Mouse (Mus musculus) limb, embryonic 13.5 days (tissue): Measurements from ENCODE around the gene Myl12a. TPM values are rescaled to one million over a fixed set of nuclear protein-coding genes. Genes with fewer than 3 reads are reported as not detected.

Source experiments
- ATAC-seq: fragments of 200-750 bp; cut with Nextera tagmentation; 2 replicates; pipeline ENCODE4 v1.8.0; 2017; ENCODE audit warnings: low read depth, moderate number of reproducible peaks, moderate TSS enrichment; ENCODE audit not compliant: low FRiP score
- H3K27ac ChIP-seq: fragments of 300-500 bp; sonication (generic); 2 replicates; pipeline ENCODE4 v1.5.1; 2015; ENCODE audit warnings: inconsistent platforms, mild to moderate bottlenecking, moderate library complexity
- H3K27me3 ChIP-seq: fragments of 300-500 bp; sonication (generic); 2 replicates; pipeline ENCODE4 v1.6.1; 2015; ENCODE audit warnings: mild to moderate bottlenecking, inconsistent platforms
- H3K36me3 ChIP-seq: fragments of 300-500 bp; sonication (generic); 2 replicates; pipeline ENCODE4 v1.6.1; 2015; ENCODE audit warnings: inconsistent platforms, mild to moderate bottlenecking, moderate library complexity
- H3K4me1 ChIP-seq: fragments of 300-500 bp; sonication (generic); 2 replicates; pipeline ENCODE4 v1.6.1; 2015; ENCODE audit warnings: inconsistent platforms
- H3K4me2 ChIP-seq: fragments of 300-500 bp; sonication (generic); replicated peaks from 2 replicates; pipeline ENCODE4 v1.6.1; 2015; ENCODE audit warnings: inconsistent platforms, mild to moderate bottlenecking, moderate library complexity
- H3K4me3 ChIP-seq: fragments of 300-500 bp; sonication (generic); 2 replicates; pipeline ENCODE4 v1.5.1; 2015; ENCODE audit warnings: moderate library complexity, mild to moderate bottlenecking, inconsistent platforms
- H3K9ac ChIP-seq: fragments of 300-500 bp; sonication (generic); 2 replicates; pipeline ENCODE4 v1.6.1; 2015; ENCODE audit warnings: mild to moderate bottlenecking, inconsistent platforms
- H3K9me3 ChIP-seq: fragments of 300-500 bp; sonication (generic); 2 replicates; pipeline ENCODE4 v1.6.1; 2016; ENCODE audit warnings: inconsistent platforms
- WGBS: fragments of 180-500 bp; shearing (Covaris S2); methylation state at CpG from one replicate; pipeline ENCODE4 v1.1.7; 2015; 5-methylcytosine and 5-hydroxymethylcytosine counted together
- polyA plus RNA-seq: library from polyadenylated mRNA; unstranded; fragments of >200 nt; fragmentation: Nextera tagmentation; extraction: Ambion mirVana; gene quantifications from 2 replicates; pipeline ENCODE4 v1.2.1, GENCODE M21; 2015

The Myl12a gene
- polyA plus RNA-seq, 1 experiment from 2014 or later: 703 TPM

DNA sequence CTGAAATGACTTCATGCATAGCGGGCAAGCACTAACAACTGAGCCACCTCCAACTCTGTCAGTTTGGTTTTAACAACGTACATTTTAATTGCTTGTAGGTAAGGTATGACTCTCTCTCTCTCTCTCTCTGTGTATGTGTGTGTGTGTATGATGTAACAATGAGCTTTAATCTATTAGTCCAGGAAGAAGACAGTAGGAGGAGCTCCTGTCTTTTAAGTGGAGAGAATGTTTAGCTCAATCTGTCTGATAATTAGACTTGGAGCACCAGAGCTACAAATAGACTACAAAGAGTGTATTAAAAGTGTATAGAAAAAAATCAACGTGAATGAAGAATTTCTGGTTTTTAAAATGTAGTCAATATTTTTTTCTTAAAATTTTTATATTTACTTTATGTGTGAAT is 6.0 kb upstream of the Myl12a start:
- ATAC-seq: no peak
- peaks cover 6% of the 10 kb centered on the region for H3K4me1 ChIP-seq
- H3K27ac ChIP-seq: no peak overlapping the region
- no peak overlapping the region for H3K4me2 ChIP-seq
- no peaks in the 10 kb centered on the region for H3K36me3 ChIP-seq
- H3K9ac ChIP-seq: no peak overlapping the region
- 79% methylated on average over 3 of the region's 3 CpGs for WGBS
- H3K9me3 ChIP-seq: no peaks in the 10 kb centered on the region
- no peak overlapping the region for H3K4me3 ChIP-seq
- no peaks in the 10 kb centered on the region for H3K27me3 ChIP-seq

DNA sequence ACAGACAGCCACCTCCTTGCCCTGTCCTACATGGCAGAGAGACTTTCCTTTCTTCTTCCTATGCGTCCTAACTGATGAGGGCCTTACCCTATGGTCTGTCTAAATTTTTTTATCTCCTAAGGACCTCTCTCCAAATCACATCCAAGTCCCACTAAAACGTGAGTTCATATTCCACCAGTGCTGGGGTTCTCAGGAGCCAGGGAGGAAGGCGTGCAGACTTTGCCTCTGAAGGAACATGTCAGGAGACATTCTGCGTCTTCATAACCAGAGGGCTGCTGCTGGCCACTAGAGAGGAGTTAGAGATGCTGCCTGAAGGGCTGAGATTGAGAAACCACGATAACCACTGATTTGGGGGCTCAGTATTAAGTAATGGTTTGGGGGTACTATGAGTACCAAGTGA is 4.3 kb upstream of the Myl12a start:
- H3K27ac ChIP-seq: no peak overlapping the region
- no peak for ATAC-seq
- 84% methylated on average over 5 of the region's 5 CpGs for WGBS
- H3K4me2 ChIP-seq: no peak overlapping the region
- no peaks in the 10 kb centered on the region for H3K9me3 ChIP-seq
- H3K9ac ChIP-seq: no peak overlapping the region
- no peaks in the 10 kb centered on the region for H3K36me3 ChIP-seq
- no peaks in the 10 kb centered on the region for H3K27me3 ChIP-seq
- H3K4me3 ChIP-seq: no peak overlapping the region
- H3K4me1 ChIP-seq: peaks cover 16% of the 10 kb centered on the region

DNA sequence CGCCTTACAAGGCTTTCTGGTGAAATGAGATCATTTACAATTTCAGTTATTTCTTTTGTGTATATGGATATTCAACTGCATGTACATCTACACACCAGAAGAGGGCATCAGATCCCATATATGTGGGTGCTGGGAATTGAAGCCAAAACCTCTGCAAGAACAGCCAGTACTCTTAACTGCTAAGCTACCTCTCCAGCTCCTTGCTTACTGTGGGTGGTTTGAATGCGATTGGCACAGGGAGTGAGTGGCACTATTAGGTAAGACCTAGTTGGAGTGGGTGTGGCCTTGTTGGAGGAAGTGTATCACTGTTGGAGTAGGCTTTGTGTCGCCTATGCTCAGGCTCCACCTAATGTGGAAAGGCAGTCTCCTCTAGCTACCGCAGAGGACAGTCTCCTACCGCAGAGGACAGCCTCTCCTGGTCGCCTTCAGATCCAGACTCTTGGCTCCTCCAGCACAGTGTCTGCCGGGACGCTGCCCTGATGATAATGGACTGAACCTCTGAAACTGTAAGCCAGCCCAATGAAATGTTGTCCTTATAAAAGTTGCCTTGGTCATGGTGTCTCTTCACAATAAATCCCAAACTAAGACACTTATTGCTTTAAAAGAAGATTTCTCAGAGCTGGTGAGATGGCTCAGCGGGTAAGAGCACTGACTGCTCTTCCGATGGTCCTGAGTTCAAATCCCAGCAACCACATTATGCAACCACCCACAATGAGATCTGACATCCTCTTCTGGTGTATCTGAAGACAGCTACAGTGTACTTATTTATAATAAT is 1.7 kb upstream of the Myl12a start:
- H3K36me3 ChIP-seq: no peaks in the 10 kb centered on the region
- no peak overlapping the region for H3K9ac ChIP-seq
- ATAC-seq: no peak
- no peak overlapping the region for H3K27ac ChIP-seq
- WGBS: 92% methylated on average over 10 of the region's 10 CpGs
- H3K9me3 ChIP-seq: no peaks in the 10 kb centered on the region
- H3K27me3 ChIP-seq: no peaks in the 10 kb centered on the region
- no peak overlapping the region for H3K4me2 ChIP-seq
- H3K4me1 ChIP-seq: peaks cover 29% of the 10 kb centered on the region
- H3K4me3 ChIP-seq: no peak overlapping the region

DNA sequence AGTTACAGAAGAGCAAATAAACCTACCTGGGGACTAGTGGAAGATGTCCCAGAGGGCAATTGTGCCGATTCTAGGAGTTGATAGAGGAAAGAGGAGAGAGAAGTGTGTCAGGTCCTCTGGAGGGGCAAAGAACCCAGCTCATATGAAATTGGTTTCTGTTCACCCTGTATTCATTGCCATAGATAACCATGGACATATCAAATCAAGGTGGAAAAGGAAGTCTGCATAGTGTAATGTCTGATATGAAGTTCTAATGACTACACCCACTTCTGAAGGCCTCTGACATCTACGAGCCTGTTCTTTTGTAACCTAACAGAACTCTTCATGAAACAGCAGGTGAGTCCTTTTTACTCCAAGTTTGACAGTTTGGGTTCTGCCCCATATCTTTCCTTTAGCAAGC is 1.0 kb upstream of the Myl12a start:
- H3K4me2 ChIP-seq: no peak overlapping the region
- H3K36me3 ChIP-seq: no peaks in the 10 kb centered on the region
- H3K9ac ChIP-seq: no peak overlapping the region
- ATAC-seq: no peak
- no peaks in the 10 kb centered on the region for H3K9me3 ChIP-seq
- peak overlapping the region; percentile 100; the same call in 1 of the 2 replicates for H3K27ac ChIP-seq
- no peak overlapping the region for H3K4me3 ChIP-seq
- H3K4me1 ChIP-seq: peaks cover 33% of the 10 kb centered on the region
- WGBS: 87% methylated on average over 2 of the region's 2 CpGs
- no peaks in the 10 kb centered on the region for H3K27me3 ChIP-seq

DNA sequence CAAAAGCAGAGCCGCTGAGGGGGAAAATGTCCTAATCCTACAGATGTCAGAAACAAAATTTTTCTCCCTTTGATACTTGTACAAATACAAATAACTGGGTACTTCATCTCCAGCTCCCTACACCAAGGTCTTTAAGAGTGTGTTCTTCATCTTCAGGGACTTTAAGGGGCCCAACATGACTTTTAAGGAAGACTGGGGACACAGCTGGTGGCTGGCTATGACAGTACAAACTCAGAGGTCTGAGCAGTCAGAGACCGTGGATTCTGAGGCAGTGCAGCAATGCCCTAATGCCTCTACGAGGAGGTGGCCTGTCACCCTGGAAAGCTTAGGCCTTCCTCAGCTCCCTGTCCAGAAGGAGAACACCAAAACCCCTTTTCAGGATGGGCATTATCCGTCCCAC is 434 bp upstream of the Myl12a start:
- peak overlapping the region; percentile 86 for H3K4me3 ChIP-seq
- H3K4me2 ChIP-seq: peak overlapping the region; percentile 65
- no peaks in the 10 kb centered on the region for H3K27me3 ChIP-seq
- H3K36me3 ChIP-seq: no peaks in the 10 kb centered on the region
- peak overlapping the region; percentile 100 for H3K27ac ChIP-seq
- ATAC-seq: no peak
- H3K9ac ChIP-seq: peak overlapping the region; percentile 60
- H3K9me3 ChIP-seq: no peaks in the 10 kb centered on the region
- WGBS: 52% methylated on average over 4 of the region's 4 CpGs
- H3K4me1 ChIP-seq: peaks cover 39% of the 10 kb centered on the region

DNA sequence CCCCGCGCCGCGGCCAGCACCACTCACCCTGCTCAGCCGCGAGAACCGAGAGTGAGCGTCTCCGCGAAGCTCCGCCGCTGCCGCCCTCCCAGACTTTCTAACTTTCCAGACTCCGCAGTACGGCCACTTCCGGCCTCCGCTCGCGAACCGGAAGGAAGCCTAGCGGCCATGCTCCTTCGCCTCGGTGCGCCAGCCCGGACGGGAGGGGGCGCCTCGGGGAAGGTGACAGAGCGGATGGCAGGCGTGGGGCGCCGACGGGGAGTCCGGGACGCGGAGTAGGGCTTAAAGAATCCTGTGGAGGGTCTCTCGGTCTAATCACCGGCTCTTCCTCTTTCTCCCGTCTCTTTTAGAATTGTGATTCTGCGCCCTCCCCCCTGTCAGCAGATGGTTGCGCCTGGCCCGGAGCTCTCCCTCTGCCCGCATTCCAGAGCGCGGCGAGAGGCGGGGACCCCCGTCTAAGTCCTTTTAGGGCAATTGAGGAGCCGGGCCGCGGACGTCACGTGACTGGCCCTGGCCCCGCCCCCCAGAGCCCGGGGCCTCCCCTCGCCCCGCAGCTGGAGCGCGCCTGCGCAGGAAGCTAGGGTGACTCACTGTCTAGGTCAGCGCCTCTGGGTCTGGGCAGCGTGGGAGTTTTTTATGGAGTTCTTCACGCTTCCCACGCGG is 466 bp downstream of the Myl12a start, which contains the start of gene Myom1:
TSS of gene Myom1 (plus strand) at position 553 of the 663 bp plus-strand sequence.
- Histone ChIP-seq H3K4me1 (peaks cover 44% of the 10 kb centered on the region), H3K4me2 (peak within 1 kb of the TSS; percentile 65), H3K36me3 (no peaks in the 10 kb centered on the region), H3K9me3 (no peaks in the 10 kb centered on the region), H3K27ac (peak within 1 kb of the TSS; percentile 100), H3K27me3 (no peaks in the 10 kb centered on the region), H3K9ac (peak within 1 kb of the TSS; percentile 96), H3K4me3 (peak within 1 kb of the TSS; percentile 86)
- peak; percentile 94 for ATAC-seq
- under 1% methylated on average over 65 of the region's 65 CpGs for WGBS

DNA sequence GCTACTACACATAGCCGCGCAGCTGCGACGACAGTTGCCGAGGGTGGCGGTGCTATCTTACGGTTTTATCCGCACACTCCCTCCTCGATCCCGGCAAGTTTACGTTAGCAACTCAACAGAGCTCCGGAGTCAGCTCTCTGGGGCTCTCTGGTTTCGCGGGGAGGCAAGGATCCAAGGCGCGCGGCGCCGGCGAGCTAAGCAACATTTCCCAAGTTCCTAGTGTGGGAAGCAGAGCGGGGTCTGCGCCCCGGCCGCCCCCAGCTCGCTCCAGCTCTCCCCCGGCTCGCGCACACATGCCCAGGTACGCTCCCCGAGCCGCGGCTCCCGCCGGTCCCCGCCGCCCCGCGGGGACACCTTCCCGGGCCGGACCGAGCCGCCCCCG is 988 bp downstream of the Myl12a start:
- Histone ChIP-seq H3K4me1 (peaks cover 44% of the 10 kb centered on the region), H3K9ac (peak overlapping the region; percentile 96), H3K4me3 (peak overlapping the region; percentile 86), H3K36me3 (no peaks in the 10 kb centered on the region; the same call in 1 of the 2 replicates), H3K9me3 (no peaks in the 10 kb centered on the region), H3K27me3 (no peaks in the 10 kb centered on the region), H3K27ac (peak overlapping the region; percentile 100), H3K4me2 (peak overlapping the region; percentile 65)
- ATAC-seq: peak; percentile 67
- 1% methylated on average over 38 of the region's 43 CpGs for WGBS

DNA sequence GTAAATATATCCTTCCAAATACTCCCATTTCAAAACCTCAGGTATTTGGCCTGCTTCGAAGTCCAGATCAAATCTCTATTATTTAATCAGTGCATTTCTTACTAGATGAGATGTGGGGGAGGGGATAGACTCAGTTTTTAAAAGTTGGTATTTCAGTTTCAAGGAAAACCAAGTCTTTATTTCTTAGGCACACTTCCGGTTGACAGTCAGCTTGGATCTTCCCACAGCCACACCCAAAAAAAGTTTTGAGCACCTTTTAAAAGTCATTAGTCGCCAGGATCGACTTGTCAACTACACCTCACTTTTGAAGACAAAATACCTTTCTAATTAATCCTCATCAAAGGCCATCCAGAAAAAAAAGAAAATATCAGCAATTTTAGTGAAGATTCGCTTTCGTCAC is 1.6 kb downstream of the Myl12a start:
- no peaks in the 10 kb centered on the region for H3K9me3 ChIP-seq
- peak overlapping the region; percentile 100 for H3K27ac ChIP-seq
- WGBS: 10% methylated on average over 6 of the region's 6 CpGs
- peak overlapping the region; percentile 65 for H3K4me2 ChIP-seq
- H3K27me3 ChIP-seq: no peaks in the 10 kb centered on the region
- H3K4me1 ChIP-seq: peaks cover 44% of the 10 kb centered on the region
- H3K4me3 ChIP-seq: peak overlapping the region; percentile 86
- no peak for ATAC-seq
- H3K36me3 ChIP-seq: peaks cover 6% of the 10 kb centered on the region
- H3K9ac ChIP-seq: peak overlapping the region; percentile 96

DNA sequence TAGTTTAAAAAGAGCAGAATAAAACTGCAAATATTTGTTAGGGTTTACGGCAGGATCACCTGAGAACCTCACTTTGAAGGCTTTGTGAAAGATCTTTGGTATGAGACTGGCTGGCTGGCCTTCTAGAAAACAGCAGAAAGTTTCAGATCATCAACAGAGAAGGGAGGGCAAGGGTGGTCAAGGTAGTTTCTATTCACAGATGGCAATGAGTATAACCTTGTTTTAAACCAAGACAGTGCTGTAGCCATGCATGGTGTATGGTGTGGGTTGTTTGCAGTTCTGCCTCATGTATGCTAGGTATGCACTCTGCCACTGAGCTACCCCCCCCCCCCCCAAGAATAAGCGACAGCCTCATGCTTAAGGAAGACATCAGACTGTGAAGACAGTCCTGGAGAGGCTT is 2.4 kb downstream of the Myl12a start:
- H3K9ac ChIP-seq: 0 out of 2 replicates have a peak overlapping the region, but pooled peaks have one; percentile 43
- no peak overlapping the region; the same call in 1 of the 2 replicates for H3K27ac ChIP-seq
- no peak for ATAC-seq
- peaks cover 13% of the 10 kb centered on the region for H3K36me3 ChIP-seq
- 70% methylated on average over 2 of the region's 2 CpGs for WGBS
- peak overlapping the region; percentile 86 for H3K4me3 ChIP-seq
- peaks cover 44% of the 10 kb centered on the region for H3K4me1 ChIP-seq
- H3K4me2 ChIP-seq: peak overlapping the region; percentile 65
- no peaks in the 10 kb centered on the region for H3K9me3 ChIP-seq
- H3K27me3 ChIP-seq: no peaks in the 10 kb centered on the region

DNA sequence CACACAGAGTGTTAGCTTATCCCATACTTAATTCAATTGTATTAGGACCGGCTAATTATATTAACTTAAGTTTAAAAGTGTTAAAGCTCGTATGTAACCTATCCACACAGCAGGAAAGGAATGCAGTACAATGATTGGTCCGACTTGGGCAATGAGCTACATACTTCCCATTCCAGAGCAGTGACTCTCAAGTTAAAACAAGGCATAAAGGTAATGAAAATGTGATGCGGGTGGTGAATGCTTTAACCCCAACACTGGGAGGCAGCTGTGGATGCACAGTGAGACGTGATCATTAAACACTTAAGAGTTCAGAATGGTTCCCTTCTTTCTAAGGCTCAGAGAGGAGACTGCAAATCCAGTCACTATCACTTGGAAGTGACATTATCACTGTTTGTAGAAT is 3.5 kb downstream of the Myl12a start:
- no peaks in the 10 kb centered on the region for H3K9me3 ChIP-seq
- H3K4me2 ChIP-seq: peak overlapping the region; percentile 65
- peaks cover 21% of the 10 kb centered on the region for H3K36me3 ChIP-seq
- H3K27ac ChIP-seq: peak overlapping the region; percentile 33; the same call in 1 of the 2 replicates
- no peak overlapping the region for H3K9ac ChIP-seq
- WGBS: 34% methylated on average over 5 of the region's 5 CpGs
- peaks cover 51% of the 10 kb centered on the region for H3K4me1 ChIP-seq
- peak overlapping the region; percentile 86; the same call in 1 of the 2 replicates for H3K4me3 ChIP-seq
- ATAC-seq: no peak
- no peaks in the 10 kb centered on the region for H3K27me3 ChIP-seq

DNA sequence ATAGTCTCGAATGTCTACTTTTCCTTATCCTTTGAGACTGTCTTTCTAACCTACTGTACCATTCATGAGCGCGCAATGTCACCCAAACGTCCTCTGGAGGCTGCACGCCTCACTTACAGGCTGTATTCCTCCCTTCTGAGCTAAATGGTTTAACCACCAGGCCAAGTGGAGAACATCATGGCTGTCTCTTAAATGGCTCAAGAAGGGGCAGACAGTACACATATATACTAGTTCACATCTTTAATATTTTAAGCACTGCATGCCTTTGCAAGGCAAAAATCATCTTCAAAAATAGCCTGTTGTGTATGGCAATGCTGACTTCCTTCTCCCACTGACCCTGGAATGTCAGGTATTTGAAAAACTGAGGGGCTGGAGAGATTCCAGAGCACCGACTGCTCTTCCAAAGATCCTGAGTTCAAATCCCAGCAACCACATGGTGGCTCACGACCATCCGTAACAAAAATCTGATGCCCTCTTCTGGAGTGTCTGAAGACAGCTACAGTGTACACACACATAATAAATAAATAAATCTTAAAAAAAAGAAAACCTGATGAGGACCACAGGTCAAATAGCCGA is 4.2 kb downstream of the Myl12a start:
- H3K27ac ChIP-seq: no peak overlapping the region
- WGBS: 78% methylated on average over 9 of the region's 9 CpGs
- no peaks in the 10 kb centered on the region for H3K27me3 ChIP-seq
- H3K4me2 ChIP-seq: peak overlapping the region; percentile 21; the same call in 1 of the 2 replicates
- no peak overlapping the region for H3K9ac ChIP-seq
- H3K9me3 ChIP-seq: no peaks in the 10 kb centered on the region
- ATAC-seq: no peak
- peaks cover 28% of the 10 kb centered on the region for H3K36me3 ChIP-seq
- H3K4me1 ChIP-seq: peaks cover 50% of the 10 kb centered on the region
- no peak overlapping the region for H3K4me3 ChIP-seq

DNA sequence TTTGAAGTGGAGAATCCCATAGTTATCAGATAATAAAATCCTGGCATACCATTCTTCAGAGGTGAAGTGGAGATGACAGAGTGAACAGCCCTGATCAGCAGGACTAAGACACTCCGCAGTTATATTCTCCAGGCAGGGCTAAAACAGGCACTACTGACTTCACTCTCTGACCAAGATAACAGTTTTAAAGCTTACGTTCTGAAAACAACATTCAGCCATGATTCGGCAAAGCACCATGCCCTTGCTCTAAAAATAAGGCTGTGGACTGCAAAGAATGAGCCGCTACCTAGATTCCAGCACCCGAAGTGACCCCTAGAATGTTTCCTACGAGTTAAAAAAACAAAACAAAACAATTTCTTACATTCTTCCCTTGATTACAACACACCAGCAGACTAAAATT is 4.8 kb downstream of the Myl12a start:
- WGBS: 79% methylated on average over 6 of the region's 6 CpGs
- H3K27me3 ChIP-seq: no peaks in the 10 kb centered on the region
- H3K4me2 ChIP-seq: no peak overlapping the region
- H3K27ac ChIP-seq: no peak overlapping the region
- peaks cover 49% of the 10 kb centered on the region for H3K4me1 ChIP-seq
- H3K9ac ChIP-seq: no peak overlapping the region
- ATAC-seq: no peak
- H3K4me3 ChIP-seq: no peak overlapping the region
- H3K9me3 ChIP-seq: no peaks in the 10 kb centered on the region
- H3K36me3 ChIP-seq: peaks cover 33% of the 10 kb centered on the region
